Mouse (Mus musculus) limb, embryonic 12.5 days (tissue): ENCODE results near the gene Gm4894. TPM values are rescaled to one million over a fixed set of nuclear protein-coding genes. Genes with fewer than 3 reads are reported as not detected.

ENCODE experiments used
- ATAC-seq: fragments of 200-750 bp; cut with Nextera tagmentation; 2 replicates; pipeline ENCODE4 v1.8.0; 2017; ENCODE audit warnings: low read depth, moderate TSS enrichment; ENCODE audit not compliant: insufficient number of reproducible peaks, insufficient read depth, low FRiP score, low TSS enrichment
- H3K27ac ChIP-seq: fragments of 300-500 bp; sonication (generic); 2 replicates; pipeline ENCODE4 v1.5.1; 2016; ENCODE audit warnings: mild to moderate bottlenecking, moderate library complexity
- H3K27me3 ChIP-seq: fragments of 300-500 bp; sonication (generic); 2 replicates; pipeline ENCODE4 v1.6.1; 2016; ENCODE audit warnings: mild to moderate bottlenecking, moderate library complexity
- H3K36me3 ChIP-seq: fragments of 300-500 bp; sonication (generic); 2 replicates; pipeline ENCODE4 v1.6.1; 2016; ENCODE audit warnings: mild to moderate bottlenecking, moderate library complexity
- H3K4me1 ChIP-seq: fragments of 300-500 bp; sonication (generic); replicated peaks from 2 replicates; pipeline ENCODE4 v1.6.1; 2016
- H3K4me2 ChIP-seq: fragments of 300-500 bp; sonication (generic); 2 replicates; pipeline ENCODE4 v1.6.1; 2016; ENCODE audit warnings: mild to moderate bottlenecking, moderate library complexity
- H3K4me3 ChIP-seq: fragments of 300-500 bp; sonication (generic); replicated peaks from 2 replicates; pipeline ENCODE4 v1.5.1; 2016; ENCODE audit warnings: mild to moderate bottlenecking
- H3K9ac ChIP-seq: fragments of 300-500 bp; sonication (generic); replicated peaks from 2 replicates; pipeline ENCODE4 v1.6.1; 2016; ENCODE audit warnings: mild to moderate bottlenecking, moderate library complexity
- H3K9me3 ChIP-seq: fragments of 300-500 bp; sonication (generic); 2 replicates; pipeline ENCODE4 v1.6.1; 2016; ENCODE audit warnings: mild to moderate bottlenecking, moderate library complexity
- WGBS: fragments of 180-500 bp; shearing (Covaris S2); methylation state at CpG from one replicate; pipeline ENCODE4 v1.1.7; 2016; 5-methylcytosine and 5-hydroxymethylcytosine counted together
- polyA plus RNA-seq: library from polyadenylated mRNA; unstranded; fragments of >200 nt; fragmentation: Nextera tagmentation; extraction: Ambion mirVana; gene quantifications from 2 replicates; pipeline ENCODE4 v1.2.1, GENCODE M21; 2016

Gene Gm4894
- polyA plus RNA-seq, 1 experiment from 2014 or later, result not detected

DNA sequence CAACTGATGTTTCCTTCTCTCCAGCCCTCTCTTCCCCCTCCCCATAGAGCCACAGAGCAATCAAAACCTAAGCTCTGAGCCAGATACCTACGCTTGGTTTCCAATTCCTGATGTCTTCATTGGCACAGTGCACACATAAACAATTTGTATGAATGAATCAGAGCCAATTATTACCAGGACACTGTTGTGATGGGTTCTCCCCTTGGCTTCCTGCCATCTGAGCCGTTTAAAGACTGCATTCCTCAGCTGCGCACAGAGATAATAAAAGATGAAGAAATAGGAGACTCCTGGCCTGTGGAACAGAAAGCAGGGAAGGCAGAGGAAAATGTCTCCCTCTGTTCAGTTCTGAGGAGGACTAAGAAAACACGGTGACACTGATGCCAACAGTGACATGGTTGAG lies 25.6 kb downstream of the Gm4894 start:
- H3K27me3 ChIP-seq, result no peaks in the 10 kb centered on the region
- 64% methylated on average over 4 of the region's 4 CpGs for WGBS
- no peaks in the 10 kb centered on the region for H3K36me3 ChIP-seq
- H3K27ac ChIP-seq, result no peak overlapping the region
- 0 out of 2 replicates have a peak, but pooled peaks cover 2% of the 10 kb centered on the region for H3K9me3 ChIP-seq
- ATAC-seq, result no peak
- no peak overlapping the region for H3K4me2 ChIP-seq
- no peak overlapping the region for H3K9ac ChIP-seq
- H3K4me3 ChIP-seq, result no peak overlapping the region
- H3K4me1 ChIP-seq, result no peaks in the 10 kb centered on the region

DNA sequence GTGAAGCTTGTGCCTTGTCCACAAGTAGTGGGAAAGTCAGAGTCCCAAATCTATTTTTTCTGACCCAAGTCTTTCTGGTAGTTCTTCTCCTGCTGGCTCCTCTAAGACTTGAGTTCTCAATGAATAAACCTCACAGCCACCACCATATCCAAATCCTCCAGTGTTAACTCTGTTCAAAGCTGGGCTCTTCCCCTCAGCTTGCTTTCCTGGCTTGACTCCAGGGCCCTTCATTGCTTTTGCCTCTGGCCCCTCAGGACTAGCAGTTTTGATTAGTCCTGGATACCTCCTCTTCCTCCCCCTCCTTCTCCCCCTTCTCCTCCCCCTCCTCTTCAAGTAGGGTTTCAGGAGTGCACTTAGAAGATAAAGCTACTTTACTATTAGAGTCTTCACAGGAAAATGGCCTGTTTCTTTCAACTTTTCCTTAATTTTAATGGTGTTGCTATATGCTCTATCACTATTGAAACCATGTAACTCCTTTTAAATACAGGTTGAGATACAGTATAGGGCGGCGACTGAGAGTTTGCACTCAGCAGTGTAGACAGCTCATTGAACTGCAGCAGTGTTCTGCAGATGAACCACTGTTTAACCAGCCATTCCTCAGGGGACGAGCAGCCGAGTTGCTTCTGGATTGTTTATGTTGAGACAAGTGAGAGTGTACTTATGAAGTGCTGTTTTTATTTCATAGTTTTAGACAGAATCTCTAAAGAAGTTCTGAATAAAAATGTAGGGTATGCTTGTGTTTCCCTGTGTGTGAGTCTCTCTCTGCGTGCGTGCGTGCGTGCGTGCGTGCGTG lies 26.4 kb downstream of the Gm4894 start:
- WGBS, result 92% methylated on average over 11 of the region's 11 CpGs
- Histone ChIP-seq H3K4me3 (no peak overlapping the region), H3K9ac (no peak overlapping the region), H3K36me3 (no peaks in the 10 kb centered on the region), H3K4me1 (no peaks in the 10 kb centered on the region), H3K9me3 (no peaks in the 10 kb centered on the region), H3K4me2 (no peak overlapping the region), H3K27me3 (no peaks in the 10 kb centered on the region), H3K27ac (no peak overlapping the region)
- no peak for ATAC-seq

DNA sequence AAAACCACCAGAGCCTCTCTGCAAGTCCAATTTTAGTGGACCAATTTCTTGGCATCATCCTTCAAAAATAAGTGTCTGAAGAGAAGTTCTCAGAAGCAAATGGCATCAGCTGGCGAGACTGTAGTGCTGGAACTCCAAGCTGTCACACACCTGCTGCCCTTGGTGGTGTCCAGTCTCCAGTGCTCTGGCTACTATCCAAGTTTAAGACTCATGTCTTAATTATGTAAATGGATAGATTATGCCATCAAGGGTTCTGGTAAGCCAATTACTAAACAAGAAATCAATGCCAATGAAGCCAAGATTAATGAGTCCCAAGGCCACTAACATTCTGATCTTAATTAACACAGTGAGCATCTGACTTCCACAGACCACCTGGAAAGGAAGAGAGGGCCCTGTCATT lies 44.8 kb downstream of the Gm4894 start:
- Histone ChIP-seq H3K9me3 (no peaks in the 10 kb centered on the region), H3K9ac (no peak overlapping the region), H3K4me1 (no peaks in the 10 kb centered on the region), H3K4me2 (no peak overlapping the region), H3K36me3 (no peaks in the 10 kb centered on the region), H3K4me3 (no peak overlapping the region), H3K27me3 (no peaks in the 10 kb centered on the region), H3K27ac (no peak overlapping the region)
- no peak for ATAC-seq
- 75% methylated on average over 1 of the region's 1 CpGs for WGBS

DNA sequence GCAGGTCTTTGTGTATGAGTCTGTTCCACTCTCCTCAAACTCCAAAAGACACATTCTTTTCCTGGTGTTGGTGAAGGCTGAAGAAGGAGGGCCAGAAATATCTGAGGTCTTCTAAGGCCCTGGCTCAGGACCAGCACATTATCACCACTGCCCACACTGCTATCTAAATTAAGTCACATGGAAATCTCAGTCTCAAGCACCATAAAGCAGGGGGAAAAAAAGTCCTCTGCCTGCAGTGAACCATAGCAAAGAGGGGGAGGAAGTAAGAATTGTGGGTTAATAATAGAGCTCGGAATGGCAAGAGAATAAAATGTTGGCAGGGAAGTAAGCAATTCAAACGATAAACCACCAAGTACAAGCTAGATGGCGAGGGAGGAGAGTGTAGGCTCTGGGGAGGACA lies 57.2 kb downstream of the Gm4894 start:
- no peak overlapping the region for H3K4me3 ChIP-seq
- H3K27me3 ChIP-seq, result no peaks in the 10 kb centered on the region
- H3K4me1 ChIP-seq, result no peaks in the 10 kb centered on the region
- H3K9me3 ChIP-seq, result no peaks in the 10 kb centered on the region
- no peak overlapping the region for H3K27ac ChIP-seq
- no peak overlapping the region for H3K9ac ChIP-seq
- WGBS, result 80% methylated on average over 3 of the region's 3 CpGs
- no peak overlapping the region for H3K4me2 ChIP-seq
- H3K36me3 ChIP-seq, result no peaks in the 10 kb centered on the region
- no peak for ATAC-seq

DNA sequence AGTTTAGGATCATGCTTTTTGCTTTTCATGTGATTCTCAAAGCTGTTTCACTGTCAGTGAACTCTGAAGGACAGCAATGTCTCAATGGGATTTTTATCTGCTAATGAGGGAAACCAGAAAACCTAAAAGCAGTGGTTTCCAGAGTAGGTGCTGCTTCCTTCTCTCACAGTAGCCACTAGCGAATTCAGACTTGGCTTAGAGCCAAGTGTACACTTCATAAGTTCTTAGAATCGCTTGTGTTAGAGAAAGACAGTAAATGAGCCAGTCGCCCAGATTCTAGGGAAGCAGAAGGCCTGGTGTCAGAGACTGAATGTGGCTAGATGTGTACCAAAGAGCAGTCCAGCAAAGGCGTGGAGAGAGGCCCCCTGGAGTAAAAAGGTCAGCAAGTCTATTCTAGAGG lies 60.5 kb downstream of the Gm4894 start:
- Histone ChIP-seq H3K4me2 (no peak overlapping the region), H3K27ac (no peak overlapping the region), H3K4me3 (no peak overlapping the region), H3K9ac (no peak overlapping the region), H3K27me3 (no peaks in the 10 kb centered on the region), H3K4me1 (no peaks in the 10 kb centered on the region), H3K36me3 (no peaks in the 10 kb centered on the region), H3K9me3 (no peaks in the 10 kb centered on the region)
- ATAC-seq, result no peak
- WGBS, result 70% methylated on average over 4 of the region's 4 CpGs

DNA sequence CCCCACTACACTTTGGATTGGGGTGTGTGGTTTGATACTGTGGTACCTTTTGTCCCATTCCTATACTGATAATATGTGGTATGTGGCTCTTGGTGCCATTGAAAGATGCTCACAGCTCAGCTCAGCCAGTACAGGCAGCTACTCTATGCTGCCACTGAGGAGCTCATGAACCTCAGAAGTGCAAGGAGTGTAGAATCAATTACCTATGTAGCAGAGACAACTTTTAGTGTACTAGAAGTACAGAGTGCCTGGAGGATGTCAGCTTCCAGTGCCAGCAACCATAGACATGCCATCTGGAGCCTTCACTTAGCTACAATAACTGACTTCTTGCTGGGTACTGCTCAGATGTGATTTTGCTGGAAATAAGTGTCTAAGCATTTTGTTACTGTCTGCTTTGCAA lies 68.3 kb downstream of the Gm4894 start:
- Histone ChIP-seq H3K4me2 (no peak overlapping the region), H3K36me3 (no peaks in the 10 kb centered on the region), H3K4me3 (no peak overlapping the region), H3K9ac (no peak overlapping the region), H3K9me3 (no peaks in the 10 kb centered on the region), H3K27me3 (no peaks in the 10 kb centered on the region), H3K27ac (no peak overlapping the region), H3K4me1 (no peaks in the 10 kb centered on the region)
- no peak for ATAC-seq

Other genes starting within 250 kb of the Gm4894 start
- gene Zw10, start 194.9 kb upstream of the Gm4894 start, polyA plus RNA-seq, result 58.2 and 59.8 TPM in 2 replicates
- gene Tmprss5, start 169.3 kb upstream of the Gm4894 start, polyA plus RNA-seq, result not detected in 2 replicates
- gene Drd2, start 90.1 kb downstream of the Gm4894 start, polyA plus RNA-seq, result not detected in 2 replicates
- not detected in 2 replicates for gene Ankk1, start 176.5 kb downstream of the Gm4894 start, polyA plus RNA-seq
- 1.3 and 1.8 TPM in 2 replicates for gene Ttc12, start 235.7 kb downstream of the Gm4894 start, polyA plus RNA-seq